Mouse (Mus musculus): ENCODE results near the gene Pdlim5.

DNA sequence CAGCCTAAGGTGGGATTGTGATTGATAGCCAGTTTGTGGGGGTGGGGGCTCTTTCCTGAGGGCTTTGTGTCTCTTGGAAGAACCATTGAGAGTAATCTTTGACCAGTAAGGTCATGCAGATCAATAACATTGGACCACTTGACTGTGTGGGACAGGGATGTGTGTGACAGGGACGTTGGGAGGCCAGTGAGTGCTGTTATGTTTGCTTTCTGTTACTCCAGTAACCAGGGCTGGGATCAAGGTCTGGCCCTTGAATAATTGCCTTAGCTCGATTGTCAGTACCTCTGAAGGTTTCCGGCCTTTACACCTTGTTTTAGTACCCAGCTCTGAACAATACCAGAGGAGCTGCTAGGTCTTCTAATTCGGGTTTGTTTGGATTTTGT is 39.3 kb upstream of the Pdlim5 start:
- TF ChIP-seq POLR2A (IDR thresholded peaks at IDR 0.05; ENCODE audit: insufficient read depth, low read depth, low read length) (no peak), CTCF (IDR thresholded peaks at IDR 0.05) (no peak)
